Mouse (Mus musculus) CD4-positive, CD25-positive, alpha-beta regulatory T cell, adult 2 months (primary cell): ENCODE data around the gene Rps27rt.
"Not testable (repeated sequence)": the region's sequence is repeated elsewhere in the genome, so short reads cannot be mapped to it uniquely, and the experiment has no call there.

Experiments
- DNase-seq: peaks from one replicate; pipeline ENCODE4 v3.0.0-alpha.2; 2012; ENCODE audit warnings: low read depth, low spot score

Rps27rt gene

DNA sequence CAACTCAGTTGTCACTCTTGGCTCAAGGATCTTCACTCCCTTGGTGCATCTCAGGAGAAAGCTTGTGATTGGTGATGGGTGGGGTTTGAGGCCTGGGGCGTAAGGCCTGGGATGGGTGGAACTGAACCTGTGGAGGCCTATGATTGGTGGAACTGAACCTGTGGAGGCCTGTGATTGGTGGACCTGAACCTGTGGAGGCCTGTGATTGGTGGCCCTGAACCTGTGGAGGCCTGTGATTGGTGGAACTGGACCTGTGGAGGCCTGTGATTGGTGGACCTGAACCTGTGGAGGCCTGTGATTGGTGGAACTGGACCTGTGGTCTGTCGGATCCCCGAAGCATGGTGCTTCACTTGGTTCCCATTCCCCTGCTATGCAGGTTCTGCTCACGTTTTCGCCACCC is 3.2 kb upstream of the Rps27rt start:
- no peak for DNase-seq

DNA sequence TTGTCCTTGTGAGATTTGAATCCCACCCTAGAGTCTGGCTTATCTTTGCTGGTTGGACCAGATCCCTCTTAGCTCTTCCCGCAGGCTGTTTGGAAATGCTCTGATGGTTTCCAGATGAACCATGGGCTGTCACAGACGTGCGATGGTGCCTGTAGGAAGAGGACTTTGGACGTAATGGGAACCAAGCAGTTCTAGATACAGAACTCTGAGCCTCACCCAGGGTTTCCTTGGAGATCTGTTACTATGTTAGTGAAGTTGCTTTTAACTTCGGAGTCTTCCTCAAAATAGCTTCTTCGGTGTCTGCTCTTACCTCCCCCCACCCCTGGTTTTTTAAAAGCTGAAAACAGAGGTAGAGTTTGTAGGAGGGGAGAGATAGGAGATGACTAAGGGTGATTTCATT is 2.6 kb downstream of the Rps27rt start:
- no peak for DNase-seq

GRCm38 (mm10) chr9:114978281-114979111 is 4.0 kb downstream of the Rps27rt start, which contains the start of gene Osbpl10:
Gene Osbpl10, plus strand, starts transcription at chr9:114978569.
- DNase-seq: peak; percentile 6

- no peak for DNase-seq
Measured at GRCm38 (mm10) chr9:114977461-114978280, 4.9 kb downstream of the Rps27rt start.

- DNase-seq: not testable (repeated sequence)
Measured at GRCm38 (mm10) chr9:114966286-114966685, 16.3 kb downstream of the Rps27rt start.

DNA sequence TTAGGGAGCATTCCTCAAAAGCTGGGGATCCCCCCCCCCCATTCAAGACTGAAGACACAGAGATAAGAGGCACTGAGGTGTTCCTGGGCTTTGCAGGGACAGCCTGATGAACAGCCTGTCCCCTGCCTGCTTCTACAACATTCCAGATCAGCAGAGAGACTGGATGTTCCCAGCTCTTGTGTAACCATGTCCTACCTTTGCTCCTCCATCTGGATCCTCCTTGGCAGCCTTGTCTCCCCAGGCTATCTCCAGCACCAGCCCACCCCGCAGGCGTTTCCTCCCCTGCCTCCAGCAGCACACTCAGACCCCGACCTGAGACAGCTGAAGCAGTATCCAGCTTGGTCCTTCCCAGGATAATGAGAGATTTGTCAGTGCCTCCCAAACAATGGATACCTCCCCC is 18.4 kb downstream of the Rps27rt start:
- no peak for DNase-seq

DNA sequence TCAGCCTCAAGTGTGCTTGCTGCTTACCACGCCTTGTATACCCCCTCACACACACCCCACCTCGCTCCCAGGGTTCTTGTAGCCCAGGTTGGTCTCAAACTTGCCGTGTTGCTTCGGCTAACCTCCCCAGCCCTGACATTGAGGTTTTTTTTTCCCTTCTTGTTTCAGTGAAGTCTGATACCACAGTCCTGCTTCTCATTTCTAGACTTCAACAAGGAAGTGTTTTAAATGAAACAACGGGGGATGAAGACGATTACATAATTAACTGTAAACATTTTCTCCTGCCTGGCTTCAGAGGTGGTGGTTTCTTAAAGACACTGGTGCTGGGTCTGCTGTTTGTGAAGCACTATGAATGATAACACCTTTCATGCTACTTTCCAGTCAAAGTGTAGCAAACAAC is 21.7 kb downstream of the Rps27rt start:
- DNase-seq: no peak

- no peak for DNase-seq
Measured at GRCm38 (mm10) chr9:114960043-114960789, 22.3 kb downstream of the Rps27rt start.

DNA sequence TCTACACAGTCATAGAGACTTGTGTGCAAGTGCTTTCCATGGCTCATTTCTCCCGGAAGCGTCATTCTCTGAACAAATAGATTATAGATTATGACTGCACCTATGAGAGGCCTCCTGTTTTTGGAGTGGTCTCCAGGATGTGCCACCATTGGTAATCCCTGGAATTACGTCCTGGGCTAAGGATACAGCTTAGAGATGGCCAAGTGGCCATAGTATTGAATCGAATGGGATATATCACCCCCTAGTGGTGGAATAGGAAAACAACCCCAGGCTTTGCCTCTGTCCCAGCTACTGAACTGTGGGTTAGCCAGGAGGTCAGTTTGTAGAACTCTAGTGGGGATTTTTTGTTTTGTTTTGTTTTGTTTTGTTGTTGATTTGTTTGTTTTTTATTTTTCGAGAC is 25.6 kb downstream of the Rps27rt start:
- DNase-seq: peak; percentile 57

DNA sequence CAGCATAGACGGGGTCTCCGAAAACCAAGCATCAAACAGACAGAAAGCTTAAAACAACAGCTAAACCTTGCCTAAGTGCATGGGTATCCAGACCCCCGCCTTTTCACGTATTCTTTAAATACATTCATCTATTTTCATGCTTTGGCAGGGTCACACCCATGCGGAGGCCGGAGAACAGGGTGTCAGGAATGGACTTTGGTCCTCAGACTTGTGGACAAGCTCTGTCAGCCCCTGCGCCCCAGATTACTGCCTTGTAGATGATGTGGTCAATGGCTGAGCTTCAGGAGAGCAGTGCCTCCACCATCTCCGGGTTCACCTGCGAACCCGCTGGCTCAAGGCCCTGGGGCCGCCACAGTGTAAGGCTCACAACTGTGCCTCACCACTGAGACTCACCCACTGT is 27.2 kb downstream of the Rps27rt start:
- DNase-seq: no peak

DNA sequence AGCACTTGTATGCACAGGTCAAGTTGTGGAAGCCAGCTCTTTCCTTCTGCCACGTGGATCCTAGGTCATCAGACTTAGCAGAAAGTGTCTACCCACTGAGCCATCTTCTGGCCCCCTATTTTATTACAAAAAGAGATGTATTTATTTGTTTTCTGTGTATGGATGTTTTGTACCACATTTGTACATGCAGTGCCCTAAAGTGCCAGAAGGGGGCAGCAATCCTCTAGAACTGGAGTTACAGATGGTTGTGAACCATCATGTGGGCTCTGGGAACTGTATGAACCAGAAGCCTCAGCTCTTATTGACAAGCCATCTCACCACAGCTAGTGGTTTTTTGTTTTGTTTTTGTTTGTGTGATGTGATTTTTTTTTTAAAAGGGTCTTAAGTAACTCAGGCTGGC is 29.7 kb downstream of the Rps27rt start:
- peak; percentile 51 for DNase-seq

DNA sequence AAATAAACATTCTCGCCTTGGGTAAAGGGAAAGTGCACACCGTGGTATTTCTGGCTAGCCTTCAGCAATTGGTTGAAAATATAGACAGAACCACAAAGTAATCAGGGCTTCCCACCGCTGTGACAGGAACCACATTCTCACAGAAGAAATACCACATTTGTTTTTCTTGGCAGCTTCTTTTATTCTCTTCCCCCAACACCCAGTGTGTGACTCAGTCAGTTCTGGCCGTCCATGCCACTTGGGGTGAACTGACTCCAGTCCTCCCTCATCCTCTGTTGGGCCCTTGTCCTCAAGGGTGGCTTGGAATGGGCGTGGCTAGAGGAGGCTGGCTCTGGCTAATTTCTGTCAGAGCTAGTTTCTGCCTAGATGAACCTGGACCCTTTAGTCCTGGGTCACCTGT is 34.1 kb downstream of the Rps27rt start:
- DNase-seq: no peak

GRCm38 (mm10) chr9:114945576-114945975 is 37.0 kb downstream of the Rps27rt start:
- no peak for DNase-seq

DNA sequence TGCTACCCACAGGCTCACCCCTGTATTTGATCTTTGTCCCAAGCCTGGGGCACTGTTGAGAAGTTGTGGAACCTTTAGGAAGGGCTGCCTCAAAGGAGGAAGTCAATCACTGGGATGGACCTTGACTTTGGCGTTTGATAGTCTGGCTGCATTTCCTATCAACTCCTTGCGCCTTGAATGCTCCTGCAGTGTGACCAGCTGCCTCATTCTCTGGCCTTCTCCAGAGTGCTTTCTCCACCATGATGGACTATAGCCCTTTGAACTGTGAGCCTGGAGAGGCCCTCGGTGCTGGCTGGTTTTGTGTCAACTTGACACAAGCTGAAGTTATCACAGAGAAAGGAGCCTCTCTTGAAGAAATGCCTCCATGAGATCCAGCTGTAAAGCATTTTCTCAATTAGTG is 37.9 kb downstream of the Rps27rt start:
- no peak for DNase-seq

DNA sequence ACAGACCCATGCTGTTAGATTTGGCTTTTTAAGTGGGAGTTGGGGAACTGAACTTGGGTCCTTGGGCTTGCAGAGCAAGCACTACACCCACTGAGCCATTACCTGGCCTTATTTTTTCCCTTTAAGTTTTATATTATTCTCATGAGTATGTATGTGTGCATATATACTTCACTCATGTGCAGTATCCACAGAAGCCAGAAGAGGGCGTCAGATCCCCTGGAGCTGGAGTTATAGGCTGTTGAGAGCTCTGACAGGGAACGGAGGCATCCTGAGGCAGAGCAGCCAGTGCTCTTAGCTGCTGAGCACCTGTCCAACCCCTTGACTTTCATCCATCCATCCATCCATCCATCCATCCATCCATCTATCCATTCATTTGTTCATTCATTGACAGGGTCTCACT is 45.9 kb downstream of the Rps27rt start:
- no peak for DNase-seq

- DNase-seq: no peak
Measured at GRCm38 (mm10) chr9:114935321-114935720, 47.2 kb downstream of the Rps27rt start.

DNA sequence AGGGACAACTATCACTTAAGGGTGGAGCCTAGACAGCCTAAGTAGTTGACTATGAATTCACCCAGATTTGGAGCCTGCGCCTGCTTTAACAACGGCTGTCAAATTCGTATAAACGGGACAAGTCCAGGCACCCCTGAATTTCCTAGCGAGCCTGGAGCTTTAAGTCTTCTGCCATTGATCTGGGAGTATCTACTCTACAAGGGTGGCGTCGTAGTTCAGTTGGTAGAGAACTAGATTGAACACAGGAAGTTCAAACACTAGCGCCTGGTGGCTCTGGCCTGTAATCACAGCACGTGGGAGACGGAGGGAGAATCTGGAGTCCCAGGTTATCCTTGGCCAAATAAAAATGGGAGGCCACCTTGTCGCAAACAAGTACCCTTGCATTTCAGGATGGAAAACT is 48.3 kb downstream of the Rps27rt start:
- DNase-seq: peak; percentile 65

DNA sequence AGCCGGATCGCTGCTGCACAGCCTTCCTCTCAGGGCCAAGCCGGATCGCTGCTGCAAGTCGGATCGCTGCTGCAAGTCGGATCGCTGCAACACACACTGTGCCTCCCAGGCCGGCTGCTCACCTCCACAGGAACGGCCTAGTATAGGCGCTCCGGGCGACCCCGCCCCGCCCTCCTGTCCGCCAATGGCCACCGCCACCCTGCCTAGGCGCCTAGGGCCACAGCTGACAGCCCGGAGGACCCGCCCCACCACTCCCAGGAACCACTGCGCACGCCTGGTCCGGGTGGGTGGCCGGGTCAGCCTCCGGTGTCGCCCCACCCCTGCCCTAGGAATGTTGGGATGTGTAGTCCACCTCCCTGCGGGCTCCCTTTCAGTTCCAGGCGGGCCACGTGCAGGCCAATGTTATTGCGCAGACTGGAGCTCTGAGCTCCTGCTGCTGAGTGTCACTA is 48.8 kb downstream of the Rps27rt start, which contains the start of gene Gpd1l:
Gene Gpd1l (minus strand): TSS at position 265 of the 449 bp plus-strand sequence.
- peak; percentile 90 for DNase-seq

DNA sequence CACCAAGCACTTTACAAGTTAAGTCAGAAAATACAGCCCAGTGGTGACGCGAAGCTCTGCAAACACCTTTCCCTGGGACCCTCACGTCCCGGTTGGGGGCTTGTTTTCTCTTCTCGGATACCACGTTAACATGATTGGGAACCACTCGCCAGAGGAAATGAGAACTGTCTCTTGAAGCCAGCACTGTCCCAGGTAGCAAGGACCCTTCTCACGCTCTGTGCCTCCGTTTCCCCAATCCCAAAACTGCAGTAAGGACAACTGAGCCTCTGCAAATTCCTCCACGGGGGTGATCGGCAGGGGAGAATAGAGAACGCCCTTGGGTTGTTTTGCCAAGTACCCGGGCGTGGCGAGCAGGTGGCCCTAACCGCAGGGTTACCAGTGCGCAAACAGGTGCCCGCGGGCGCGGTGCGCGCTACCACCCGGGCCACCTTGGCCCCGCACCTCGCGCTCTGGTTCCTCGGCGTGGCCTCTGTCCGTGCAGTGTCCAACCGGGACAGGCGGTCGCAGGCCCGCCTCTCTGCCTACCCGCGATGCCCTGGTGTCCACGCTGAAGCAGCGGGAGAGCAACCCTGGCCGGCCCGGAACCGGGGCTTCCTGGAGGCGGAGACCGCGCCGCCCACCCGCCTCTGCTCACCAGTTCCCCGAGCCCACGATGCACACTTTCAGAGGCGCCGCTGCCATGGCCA is 49.4 kb downstream of the Rps27rt start:
- no peak for DNase-seq

- DNase-seq: peak; percentile 5
Measured at GRCm38 (mm10) chr9:114932607-114933006, 49.9 kb downstream of the Rps27rt start.
